Mouse (Mus musculus): ENCODE measurements around the gene Smoc1. TPM values are rescaled to one million over a fixed set of nuclear protein-coding genes. Genes with fewer than 3 reads are reported as not detected.

The Smoc1 gene
- polyA plus RNA-seq, 1 experiment from 2014 or later: 7.3 TPM

DNA sequence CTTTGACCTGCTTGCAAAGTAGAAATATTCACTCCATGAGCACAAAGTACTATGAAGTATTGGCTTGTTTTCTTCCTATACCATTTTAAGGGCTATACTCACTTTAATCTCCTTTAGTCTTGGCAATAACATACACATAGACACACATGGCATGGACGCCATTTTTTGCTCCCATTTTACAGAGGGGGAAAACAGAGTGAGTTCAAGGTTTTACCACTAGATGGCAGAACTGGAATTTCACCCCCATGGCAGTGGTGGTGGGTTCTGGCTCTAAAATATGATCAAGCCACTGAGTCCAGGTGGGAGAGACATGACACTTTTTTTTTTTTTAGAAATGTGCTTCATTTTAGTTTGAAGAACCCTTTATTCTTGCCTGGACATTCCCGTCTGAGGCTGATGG lies 1.6 kb upstream of the Smoc1 start:
- no peak for ATAC-seq (ENCODE audit: extremely low read depth, insufficient number of reproducible peaks, low FRiP score, low TSS enrichment)

DNA sequence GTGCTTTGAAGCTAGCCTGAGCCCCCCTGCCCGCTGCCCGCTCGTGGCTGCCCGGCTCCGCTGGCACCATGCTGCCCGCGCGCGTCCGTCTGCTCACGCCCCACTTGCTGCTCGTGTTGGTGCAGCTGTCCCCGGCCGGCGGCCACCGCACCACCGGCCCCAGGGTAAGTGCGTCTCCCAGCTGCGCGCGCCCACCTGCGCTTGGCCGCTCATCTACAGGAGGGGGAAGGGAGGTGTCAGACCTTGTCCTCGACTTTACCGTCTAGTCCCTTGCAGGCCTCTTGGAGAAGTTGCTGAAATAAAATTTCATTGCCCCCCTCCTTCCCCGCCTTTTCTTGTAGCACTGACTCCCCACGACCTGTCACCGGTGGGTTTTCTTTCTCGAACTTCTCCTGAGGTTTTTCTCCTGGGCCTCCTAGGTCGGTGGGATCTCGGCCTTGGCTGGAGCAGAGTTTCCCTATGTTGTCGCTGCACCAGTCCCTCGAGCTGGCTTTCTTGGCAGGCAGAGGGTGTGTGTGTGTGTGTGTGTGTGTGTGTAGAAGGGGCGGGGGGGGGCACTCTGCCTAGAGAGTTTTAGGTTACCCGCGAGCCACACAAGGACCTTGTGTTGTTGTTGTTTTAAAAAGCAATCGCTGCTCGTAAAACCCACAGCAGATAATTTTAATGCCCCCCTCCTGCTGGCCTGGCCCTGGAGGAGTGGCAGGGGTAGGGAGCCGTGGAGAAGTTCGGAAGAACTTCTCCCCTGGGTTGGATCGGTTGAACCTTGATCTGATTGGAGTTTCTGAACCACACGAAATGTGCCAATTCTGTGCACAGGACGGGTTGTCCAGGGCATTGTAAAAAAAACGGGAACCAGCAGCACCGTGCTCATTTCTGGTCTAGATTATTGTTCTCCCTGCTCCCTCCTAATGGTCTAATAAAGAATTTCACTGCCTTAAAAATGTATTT lies 661 bp downstream of the Smoc1 start:
- Histone ChIP-seq H3K9me3 (no peaks in the 10 kb centered on the region), H3K9ac (peak overlapping the region; percentile 80), H3K4me2 (peak overlapping the region; percentile 98), H3K4me1 (peaks cover 17% of the 10 kb centered on the region), H3K36me3 (no peaks in the 10 kb centered on the region), H3K27me3 (replicated peaks) (peaks cover 67% of the 10 kb centered on the region), H3K27ac (replicated peaks) (no peak overlapping the region), H3K4me3 (peak overlapping the region; percentile 73)
- WGBS: 7% methylated on average over 45 of the region's 45 CpGs
- ATAC-seq (ENCODE audit: extremely low read depth, insufficient number of reproducible peaks, low FRiP score, low TSS enrichment): no peak

More for the DNA sequence above, 1.6 kb upstream of the Smoc1 start:
- H3K4me3 ChIP-seq: no peak overlapping the region
- WGBS: 63% methylated on average over 2 of the region's 2 CpGs
- no peak overlapping the region for H3K27ac ChIP-seq (replicated peaks)
- peaks cover 17% of the 10 kb centered on the region for H3K4me1 ChIP-seq
- H3K9me3 ChIP-seq: no peaks in the 10 kb centered on the region
- no peaks in the 10 kb centered on the region for H3K36me3 ChIP-seq
- no peak overlapping the region for H3K9ac ChIP-seq
- H3K27me3 ChIP-seq (replicated peaks): peaks cover 56% of the 10 kb centered on the region
- no peak overlapping the region for H3K4me2 ChIP-seq

DNA sequence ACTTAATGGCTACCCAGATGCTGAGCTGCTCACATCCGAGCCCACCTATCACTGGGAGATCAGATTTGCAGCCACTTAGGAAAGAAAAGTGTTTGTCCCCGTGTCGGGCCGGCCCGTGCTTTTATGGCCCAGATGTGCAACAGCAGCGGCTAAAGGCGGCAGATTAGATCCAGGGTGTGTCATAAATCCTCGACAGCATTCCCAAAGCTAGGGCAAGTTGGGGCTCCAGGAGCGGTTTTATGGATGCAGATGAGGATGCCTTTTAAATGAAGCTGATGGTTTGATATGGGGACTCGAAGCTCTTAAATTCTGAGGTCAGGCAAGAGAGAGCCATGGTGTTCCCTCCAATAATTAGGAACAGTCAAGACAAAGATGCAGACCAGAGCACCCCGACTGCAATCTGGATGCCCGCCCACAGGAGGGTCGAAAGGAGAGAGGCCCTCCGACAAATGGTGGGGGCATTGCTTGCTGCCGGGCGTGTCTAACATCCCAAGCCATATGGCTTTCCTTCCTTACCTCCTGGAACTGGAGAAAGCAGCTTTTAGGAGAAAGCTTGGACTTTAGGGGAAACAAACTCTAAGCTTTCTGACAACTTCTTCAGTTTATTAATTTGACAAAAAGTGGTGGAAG lies 1.8 kb downstream of the Smoc1 start:
- Histone ChIP-seq H3K9ac (0 out of 2 replicates have a peak overlapping the region, but pooled peaks have one; percentile 34), H3K9me3 (no peaks in the 10 kb centered on the region), H3K27me3 (replicated peaks) (peaks cover 68% of the 10 kb centered on the region), H3K4me2 (peak overlapping the region; percentile 98), H3K4me3 (peak overlapping the region; percentile 73), H3K27ac (replicated peaks) (no peak overlapping the region), H3K4me1 (peaks cover 17% of the 10 kb centered on the region), H3K36me3 (no peaks in the 10 kb centered on the region)
- 35% methylated on average over 16 of the region's 16 CpGs for WGBS
- no peak for ATAC-seq (ENCODE audit: extremely low read depth, insufficient number of reproducible peaks, low FRiP score, low TSS enrichment)

DNA sequence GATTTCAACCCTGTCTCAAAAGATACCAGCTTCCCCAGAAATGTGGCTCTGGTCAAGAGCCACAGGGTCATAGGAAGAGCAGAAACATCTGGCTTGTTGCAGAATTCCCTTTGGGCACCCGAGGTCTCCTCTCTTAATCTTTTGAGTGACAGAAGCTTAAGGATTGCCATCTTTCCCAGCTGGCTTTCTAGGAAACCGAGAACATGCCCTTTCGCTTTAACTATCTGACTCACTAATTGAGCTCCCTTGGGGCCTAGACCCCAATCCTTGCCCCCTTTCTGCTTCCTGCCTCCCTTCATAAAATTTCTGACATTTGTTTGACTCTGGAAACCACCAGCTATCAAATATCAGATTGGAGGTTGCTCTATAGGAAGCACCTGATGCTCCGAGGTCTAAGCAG lies 3.1 kb downstream of the Smoc1 start:
- Histone ChIP-seq H3K27me3 (replicated peaks) (peaks cover 60% of the 10 kb centered on the region), H3K27ac (replicated peaks) (no peak overlapping the region), H3K36me3 (no peaks in the 10 kb centered on the region), H3K4me2 (no peak overlapping the region), H3K9me3 (no peaks in the 10 kb centered on the region), H3K4me1 (peaks cover 17% of the 10 kb centered on the region), H3K9ac (no peak overlapping the region), H3K4me3 (no peak overlapping the region)
- no peak for ATAC-seq (ENCODE audit: extremely low read depth, insufficient number of reproducible peaks, low FRiP score, low TSS enrichment)
- WGBS: 52% methylated on average over 4 of the region's 4 CpGs

DNA sequence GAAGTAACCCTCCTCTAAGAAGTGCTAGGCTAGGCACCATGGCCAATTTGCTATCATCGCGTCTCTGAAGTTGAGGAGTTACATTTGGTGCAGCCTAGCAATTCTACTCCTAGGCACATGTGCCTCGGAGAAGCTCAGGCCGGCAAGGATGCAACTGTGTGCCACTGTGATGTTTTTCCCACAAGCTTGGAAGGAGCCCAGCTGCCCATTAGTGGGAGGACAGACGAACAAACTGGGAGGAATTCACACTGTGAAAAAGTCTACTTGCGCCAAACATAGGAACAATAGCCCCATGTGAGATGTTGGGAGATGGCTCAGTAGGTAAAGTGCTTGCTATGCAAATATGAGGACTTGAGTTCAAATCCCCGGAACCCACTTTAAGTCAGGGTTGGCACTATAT lies 5.0 kb downstream of the Smoc1 start:
- no peak overlapping the region for H3K4me2 ChIP-seq

DNA sequence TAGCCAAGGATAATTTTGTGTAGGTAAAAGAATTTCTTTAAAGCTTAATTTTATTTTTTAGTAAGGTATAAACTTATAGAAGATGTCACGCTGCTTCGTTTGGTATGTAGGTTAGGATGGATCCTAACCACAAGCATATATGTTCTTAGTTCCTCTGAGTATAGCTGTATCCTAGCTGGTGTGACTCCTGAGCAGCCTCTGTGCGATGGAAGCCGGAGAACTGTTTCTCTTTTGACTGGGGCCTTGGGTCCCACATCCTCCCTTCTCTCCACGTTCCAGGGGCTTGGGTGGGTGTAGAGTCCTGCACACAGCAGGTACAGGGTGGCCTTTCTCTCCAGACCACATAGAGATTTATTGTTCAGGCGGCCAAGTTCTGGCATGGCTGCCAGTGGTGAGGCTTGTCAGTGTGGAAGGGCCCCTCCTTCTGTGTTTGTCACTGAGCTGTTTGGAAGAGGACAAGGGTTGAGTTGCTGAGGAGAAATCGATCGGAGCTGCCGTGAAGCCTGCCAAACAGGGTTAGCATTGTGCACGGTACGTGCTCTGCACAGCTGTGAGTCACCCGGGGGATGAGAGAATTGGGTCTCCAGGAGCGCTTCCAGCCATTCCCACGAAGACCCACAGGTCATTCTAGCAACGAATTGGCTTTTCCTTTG lies 6.9 kb downstream of the Smoc1 start:
- WGBS: 70% methylated on average over 15 of the region's 15 CpGs
- Histone ChIP-seq H3K9me3 (no peaks in the 10 kb centered on the region), H3K4me1 (no peaks in the 10 kb centered on the region), H3K4me3 (no peak overlapping the region), H3K27ac (replicated peaks) (no peak overlapping the region), H3K27me3 (replicated peaks) (peaks cover 25% of the 10 kb centered on the region), H3K4me2 (no peak overlapping the region), H3K9ac (no peak overlapping the region), H3K36me3 (no peaks in the 10 kb centered on the region)
- ATAC-seq (ENCODE audit: extremely low read depth, insufficient number of reproducible peaks, low FRiP score, low TSS enrichment): no peak

More for the DNA sequence above, 5.0 kb downstream of the Smoc1 start:
- H3K4me1 ChIP-seq: peaks cover 11% of the 10 kb centered on the region
- no peak overlapping the region for H3K27ac ChIP-seq (replicated peaks)
- no peak for ATAC-seq (ENCODE audit: extremely low read depth, insufficient number of reproducible peaks, low FRiP score, low TSS enrichment)
- peaks cover 44% of the 10 kb centered on the region for H3K27me3 ChIP-seq (replicated peaks)
- no peak overlapping the region for H3K9ac ChIP-seq
- H3K9me3 ChIP-seq: no peaks in the 10 kb centered on the region
- no peak overlapping the region for H3K4me3 ChIP-seq
- 72% methylated on average over 7 of the region's 7 CpGs for WGBS
- no peaks in the 10 kb centered on the region for H3K36me3 ChIP-seq

DNA sequence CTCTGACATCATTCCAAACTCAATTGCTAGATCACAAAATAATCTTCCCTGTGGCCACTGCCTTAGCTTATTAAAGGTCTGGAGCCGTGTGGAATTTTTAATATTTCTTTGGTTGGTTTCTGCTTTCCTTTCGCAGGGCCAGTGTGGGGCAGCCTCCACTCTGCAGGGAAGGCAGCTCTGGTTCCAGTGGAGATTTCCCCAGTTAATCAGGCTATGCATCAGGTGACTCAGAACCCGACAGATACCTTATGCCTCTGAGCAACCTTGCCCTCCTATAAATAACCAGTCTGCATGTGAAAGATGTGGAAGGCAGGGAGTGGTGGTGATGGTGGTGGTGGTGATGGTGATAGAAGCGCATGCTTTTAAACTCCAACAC lies 7.4 kb downstream of the Smoc1 start:
- H3K27ac ChIP-seq (replicated peaks): no peak overlapping the region
- H3K9me3 ChIP-seq: no peaks in the 10 kb centered on the region
- H3K27me3 ChIP-seq (replicated peaks): peaks cover 22% of the 10 kb centered on the region
- no peaks in the 10 kb centered on the region for H3K36me3 ChIP-seq
- no peak overlapping the region for H3K4me2 ChIP-seq
- ATAC-seq (ENCODE audit: extremely low read depth, insufficient number of reproducible peaks, low FRiP score, low TSS enrichment): no peak
- WGBS: 61% methylated on average over 4 of the region's 4 CpGs
- H3K4me3 ChIP-seq: no peak overlapping the region
- no peaks in the 10 kb centered on the region for H3K4me1 ChIP-seq
- H3K9ac ChIP-seq: no peak overlapping the region

DNA sequence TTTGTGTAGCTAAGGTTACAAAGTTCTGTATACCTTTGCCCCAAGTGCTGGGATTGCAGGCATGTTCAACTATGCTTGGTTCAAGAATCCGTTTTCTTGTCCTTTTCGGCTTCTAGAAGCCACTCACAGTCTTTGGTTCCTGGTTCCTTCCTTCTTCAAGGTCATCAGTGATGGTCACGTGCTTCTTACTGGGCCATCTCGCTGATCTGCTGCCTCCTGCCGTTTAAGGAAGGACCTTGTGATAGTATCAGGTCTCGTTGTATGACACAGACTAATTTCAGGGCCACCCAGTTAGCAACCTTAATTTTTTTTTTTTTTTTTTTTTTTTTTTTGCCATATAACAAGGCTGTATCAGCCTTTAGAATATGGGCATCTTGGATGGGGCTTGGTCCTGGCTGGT lies 9.2 kb downstream of the Smoc1 start:
- 79% methylated on average over 6 of the region's 6 CpGs for WGBS
- no peak for ATAC-seq (ENCODE audit: extremely low read depth, insufficient number of reproducible peaks, low FRiP score, low TSS enrichment)
- Histone ChIP-seq H3K4me3 (no peak overlapping the region), H3K4me2 (no peak overlapping the region), H3K27me3 (replicated peaks) (peaks cover 8% of the 10 kb centered on the region; the same call in 1 of the 2 replicates), H3K9me3 (no peaks in the 10 kb centered on the region), H3K27ac (replicated peaks) (no peak overlapping the region), H3K4me1 (no peaks in the 10 kb centered on the region), H3K9ac (no peak overlapping the region), H3K36me3 (no peaks in the 10 kb centered on the region)

DNA sequence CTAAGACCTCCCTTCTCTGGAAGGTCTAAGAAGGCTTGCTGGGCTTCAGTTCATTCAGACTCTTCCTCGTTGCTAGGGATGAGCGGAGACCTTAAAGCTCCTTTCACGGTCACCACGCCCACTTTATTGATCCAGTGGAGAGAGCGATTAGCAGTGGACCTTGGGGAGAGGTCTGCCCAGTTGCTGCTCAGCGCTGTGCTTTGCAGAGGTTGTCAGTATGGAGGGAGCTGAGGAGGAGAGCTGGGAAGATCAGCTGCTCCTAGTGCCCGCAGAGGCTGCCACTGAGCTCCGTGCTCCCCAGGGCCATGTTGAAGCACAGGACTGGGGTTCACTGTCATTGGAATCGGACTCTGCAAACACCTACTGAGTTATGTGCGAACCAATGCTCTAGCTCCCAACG lies 17.0 kb downstream of the Smoc1 start:
- ATAC-seq (ENCODE audit: extremely low read depth, insufficient number of reproducible peaks, low FRiP score, low TSS enrichment): no peak
- Histone ChIP-seq H3K4me3 (no peak overlapping the region), H3K36me3 (no peaks in the 10 kb centered on the region), H3K4me1 (no peaks in the 10 kb centered on the region), H3K9me3 (no peaks in the 10 kb centered on the region), H3K4me2 (no peak overlapping the region), H3K9ac (no peak overlapping the region), H3K27ac (replicated peaks) (no peak overlapping the region), H3K27me3 (replicated peaks) (no peaks in the 10 kb centered on the region)
- 80% methylated on average over 11 of the region's 11 CpGs for WGBS

DNA sequence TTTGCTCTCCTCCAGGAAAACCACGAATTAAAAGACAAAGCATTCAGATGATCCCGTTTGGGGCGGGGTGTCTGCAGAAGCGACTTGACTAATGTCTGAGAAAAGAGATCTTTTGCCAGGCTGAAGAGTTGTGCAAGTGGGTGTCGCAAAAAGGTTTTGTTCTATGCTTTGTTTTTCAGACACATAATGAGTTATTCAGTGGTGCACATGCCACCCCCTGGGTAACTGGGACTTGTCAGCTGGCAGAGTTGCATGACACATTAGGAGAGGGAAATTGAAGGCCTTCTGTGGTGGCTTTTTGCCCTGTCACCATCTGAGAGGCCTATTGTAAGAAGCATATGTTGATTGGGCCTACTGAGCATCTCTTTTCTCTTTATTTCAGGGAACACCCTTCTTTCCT lies 20.3 kb downstream of the Smoc1 start:
- ATAC-seq (ENCODE audit: extremely low read depth, insufficient number of reproducible peaks, low FRiP score, low TSS enrichment): no peak

DNA sequence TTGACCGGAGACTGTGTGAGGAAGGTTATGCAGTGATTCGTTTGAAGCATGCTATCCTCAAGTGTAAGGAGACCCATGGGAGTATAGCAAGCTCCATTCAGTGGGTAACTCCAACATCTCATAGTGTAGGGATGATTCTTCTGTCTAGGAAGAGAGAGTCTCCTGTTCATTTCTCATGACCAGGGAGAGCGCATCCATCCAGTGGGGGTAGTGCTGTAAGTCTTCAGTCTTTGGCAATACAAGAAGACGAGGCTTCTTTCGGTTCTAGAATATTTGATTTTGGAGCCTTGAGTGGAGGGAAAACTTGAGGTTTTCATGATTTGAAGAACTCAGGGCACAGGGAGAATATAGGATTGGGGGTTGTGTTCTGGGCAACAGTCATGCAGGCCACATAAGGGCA lies 23.1 kb downstream of the Smoc1 start:
- 84% methylated on average over 5 of the region's 5 CpGs for WGBS
- no peak overlapping the region for H3K27ac ChIP-seq (replicated peaks)
- ATAC-seq (ENCODE audit: extremely low read depth, insufficient number of reproducible peaks, low FRiP score, low TSS enrichment): no peak
- H3K4me3 ChIP-seq: no peak overlapping the region
- H3K9ac ChIP-seq: no peak overlapping the region
- no peak overlapping the region for H3K4me2 ChIP-seq
- H3K4me1 ChIP-seq: peaks cover 3% of the 10 kb centered on the region; the same call in 1 of the 2 replicates
- H3K36me3 ChIP-seq: no peaks in the 10 kb centered on the region
- no peaks in the 10 kb centered on the region for H3K9me3 ChIP-seq
- no peaks in the 10 kb centered on the region for H3K27me3 ChIP-seq (replicated peaks)

More for the DNA sequence above, 20.3 kb downstream of the Smoc1 start:
- H3K4me1 ChIP-seq: no peaks in the 10 kb centered on the region
- WGBS: 73% methylated on average over 5 of the region's 5 CpGs
- H3K4me2 ChIP-seq: no peak overlapping the region
- H3K9me3 ChIP-seq: no peaks in the 10 kb centered on the region
- H3K27ac ChIP-seq (replicated peaks): no peak overlapping the region
- no peak overlapping the region for H3K9ac ChIP-seq
- H3K27me3 ChIP-seq (replicated peaks): no peaks in the 10 kb centered on the region
- no peaks in the 10 kb centered on the region for H3K36me3 ChIP-seq
- H3K4me3 ChIP-seq: no peak overlapping the region

Data from heart, embryonic 13.5 days (tissue).